Mouse (Mus musculus) kidney, adult 2 months (tissue): ENCODE measurements around the gene Dcps. TPM values are rescaled to one million over a fixed set of nuclear protein-coding genes. Genes with fewer than 3 reads are reported as not detected.
A peak's percentile ranks its signal among the peaks of the same experiment; 100 is the strongest.

ENCODE experiments used
- DNase-seq: peaks from one replicate; pipeline ENCODE4 v3.0.0; 2021
- H3K27ac ChIP-seq: fragments of 200-500 bp; 2 replicates; pipeline ENCODE4 v1.5.1; 2012; ENCODE audit warnings: low read depth, low read length, control low read depth, inconsistent platforms; ENCODE audit not compliant: insufficient read depth
- H3K27me3 ChIP-seq: fragments of 200-500 bp; replicated peaks from 2 replicates; pipeline ENCODE4 v1.6.1; 2012; ENCODE audit warnings: mild to moderate bottlenecking, moderate library complexity, low read length, inconsistent platforms; ENCODE audit not compliant: control insufficient read depth, insufficient read depth
- H3K36me3 ChIP-seq: fragments of 200-500 bp; 2 replicates; pipeline ENCODE4 v1.6.1; 2012; ENCODE audit warnings: mild to moderate bottlenecking, moderate library complexity, low read length, inconsistent platforms; ENCODE audit not compliant: control insufficient read depth, insufficient read depth
- H3K4me1 ChIP-seq: fragments of 200-500 bp; 2 replicates; pipeline ENCODE4 v1.6.1; 2011; ENCODE audit warnings: low read length; ENCODE audit not compliant: control insufficient read depth, insufficient read depth
- H3K4me3 ChIP-seq: fragments of 200-500 bp; 2 replicates; pipeline ENCODE4 v1.5.1; 2011; ENCODE audit warnings: mild to moderate bottlenecking, low read depth, low read length, control low read depth; ENCODE audit not compliant: insufficient read depth
- CTCF ChIP-seq: fragments of 200-500 bp; conservative IDR thresholded peaks from 2 replicates; pipeline ENCODE4 v1.5.1; 2011; ENCODE audit warnings: low read depth, mild to moderate bottlenecking, control low read depth, low read length, moderate library complexity, mixed read lengths; ENCODE audit not compliant: insufficient read depth, insufficient read length
- POLR2A ChIP-seq: fragments of 200-500 bp; IDR thresholded peaks from one replicate; pipeline ENCODE4 v1.6.1; 2011; ENCODE audit warnings: low read depth, low read length, control low read depth
- WGBS: fragments of 180-500 bp; shearing (Covaris S2); methylation state at CpG from one replicate; pipeline ENCODE4 v1.1.7; 2018; 5-methylcytosine and 5-hydroxymethylcytosine counted together
- polyA plus RNA-seq: library from polyadenylated mRNA; depleted of rRNA; stranded (reverse); fragments of >200 nt; gene quantifications from 2 replicates; pipeline ENCODE4 v1.2.3, GENCODE M21; 2012

Gene Dcps
- polyA plus RNA-seq, 1 experiment, result 36.2 TPM

DNA sequence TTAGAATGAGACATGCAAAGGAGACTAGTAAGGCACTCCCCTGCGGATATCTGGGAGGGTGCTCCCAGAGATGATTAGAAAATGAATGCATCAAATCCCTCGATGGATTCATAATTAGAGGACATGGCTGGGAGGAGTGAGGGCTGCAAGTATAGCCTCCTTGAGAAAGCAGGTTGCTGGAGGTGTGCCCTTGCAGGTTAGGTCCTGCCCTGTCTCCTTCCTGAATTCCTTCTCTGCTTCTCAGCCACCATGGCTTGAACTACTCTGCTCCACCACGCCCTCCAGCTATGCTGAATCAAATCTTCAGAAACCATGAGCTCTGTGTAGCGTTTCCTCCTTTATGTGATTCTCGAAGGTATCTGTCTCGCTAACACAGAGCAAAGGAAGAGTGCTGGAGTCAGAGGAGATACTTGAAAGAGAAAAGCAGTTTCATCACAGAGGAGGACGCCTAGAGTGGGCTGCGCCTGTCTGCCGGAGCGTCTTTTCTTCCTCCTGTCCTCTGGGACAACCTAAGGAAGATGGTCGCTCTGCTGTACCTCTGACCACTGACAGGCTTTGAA, 17.2 kb upstream of the Dcps start:
- Histone ChIP-seq H3K27ac (no peak overlapping the region), H3K27me3 (no peaks in the 10 kb centered on the region), H3K4me1 (no peaks in the 10 kb centered on the region), H3K4me3 (no peak overlapping the region), H3K36me3 (no peaks in the 10 kb centered on the region; the same call in 1 of the 2 replicates)
- no peak for DNase-seq
- TF ChIP-seq CTCF, result no peak
- TF ChIP-seq POLR2A, result no peak
- WGBS, result 89% methylated on average over 11 of the region's 11 CpGs

DNA sequence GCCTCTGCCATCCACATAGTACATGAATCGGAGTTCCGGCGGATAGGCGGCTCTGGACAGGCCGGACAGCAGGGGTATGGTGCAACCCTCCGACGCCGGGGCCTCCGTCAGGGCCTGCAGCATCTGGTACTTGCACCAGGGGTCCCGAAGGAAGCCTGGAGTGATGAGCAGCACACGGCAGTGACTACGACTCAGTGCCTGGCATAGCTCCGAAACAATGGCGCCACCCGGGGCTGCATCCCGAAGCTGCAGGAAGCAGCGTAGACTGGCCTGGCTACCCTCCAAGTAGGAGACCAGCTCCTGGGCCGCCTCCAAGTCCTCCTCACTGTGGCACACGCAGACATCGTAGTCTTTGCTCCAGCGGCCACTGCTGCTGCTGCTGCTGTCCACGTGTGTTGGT, 12.8 kb upstream of the Dcps start:
- no peaks in the 10 kb centered on the region for H3K27me3 ChIP-seq
- no peak for TF ChIP-seq CTCF
- TF ChIP-seq POLR2A, result no peak
- H3K36me3 ChIP-seq, result no peaks in the 10 kb centered on the region; the same call in 1 of the 2 replicates
- H3K27ac ChIP-seq, result no peak overlapping the region
- peak; percentile 52 for DNase-seq
- 67% methylated on average over 22 of the region's 22 CpGs for WGBS
- H3K4me3 ChIP-seq, result no peak overlapping the region
- H3K4me1 ChIP-seq, result no peaks in the 10 kb centered on the region

DNA sequence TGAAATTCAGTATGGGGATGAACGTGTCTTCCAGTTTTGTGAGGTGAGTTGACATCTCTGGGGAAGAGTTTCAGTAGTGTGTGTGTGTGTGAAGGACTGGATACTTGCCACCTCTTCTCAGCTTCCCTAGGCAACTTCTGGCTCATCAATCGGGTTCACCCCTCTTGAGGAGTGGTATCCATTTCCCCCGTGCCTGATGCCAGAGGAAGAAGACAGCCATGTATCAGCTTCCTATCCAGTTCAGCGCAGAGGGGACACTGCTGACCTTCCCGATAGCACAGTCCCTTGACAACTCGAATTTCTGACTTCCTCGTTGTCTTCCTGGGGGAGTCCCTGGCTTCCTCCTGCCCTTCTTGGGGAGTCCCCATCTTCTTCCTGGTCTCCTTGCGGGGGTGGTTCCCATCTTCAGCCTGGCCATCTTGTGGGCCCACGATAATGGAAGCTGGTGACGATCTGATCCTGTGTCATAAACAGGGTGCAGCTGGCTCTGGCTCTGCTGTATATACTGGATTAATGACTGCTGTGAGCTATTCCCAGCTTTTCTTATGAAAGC, 11.6 kb upstream of the Dcps start:
- no peak for DNase-seq
- TF ChIP-seq POLR2A, result no peak
- no peak for TF ChIP-seq CTCF
- WGBS, result 73% methylated on average over 10 of the region's 10 CpGs
- no peaks in the 10 kb centered on the region; the same call in 1 of the 2 replicates for H3K36me3 ChIP-seq
- H3K4me3 ChIP-seq, result no peak overlapping the region
- no peak overlapping the region for H3K27ac ChIP-seq
- no peaks in the 10 kb centered on the region for H3K4me1 ChIP-seq
- no peaks in the 10 kb centered on the region for H3K27me3 ChIP-seq

DNA sequence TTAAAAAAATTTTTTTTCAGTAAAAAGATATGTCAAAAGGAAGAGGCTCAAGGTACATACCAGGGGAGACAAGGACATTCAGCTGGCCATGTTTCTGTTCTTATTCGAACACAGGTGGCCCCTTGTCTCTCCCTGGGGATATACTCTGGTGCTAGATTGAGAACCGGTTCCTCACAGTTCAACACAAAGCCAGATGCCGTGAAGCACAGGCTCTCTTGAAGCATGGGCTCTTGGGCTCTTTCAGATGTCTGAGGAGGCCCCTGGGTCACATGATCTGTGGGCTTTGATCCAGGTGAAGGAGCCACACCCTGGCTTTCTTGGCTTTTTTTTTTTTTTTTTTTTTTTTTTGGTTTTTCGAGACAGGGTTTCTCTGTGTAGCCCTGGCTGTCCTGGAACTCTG, 10.6 kb upstream of the Dcps start:
- no peak for DNase-seq
- Histone ChIP-seq H3K27ac (no peak overlapping the region), H3K4me1 (no peaks in the 10 kb centered on the region), H3K27me3 (no peaks in the 10 kb centered on the region), H3K36me3 (no peaks in the 10 kb centered on the region; the same call in 1 of the 2 replicates), H3K4me3 (no peak overlapping the region)
- TF ChIP-seq CTCF (no peak), POLR2A (no peak)
- WGBS, result 65% methylated on average over 4 of the region's 4 CpGs

DNA sequence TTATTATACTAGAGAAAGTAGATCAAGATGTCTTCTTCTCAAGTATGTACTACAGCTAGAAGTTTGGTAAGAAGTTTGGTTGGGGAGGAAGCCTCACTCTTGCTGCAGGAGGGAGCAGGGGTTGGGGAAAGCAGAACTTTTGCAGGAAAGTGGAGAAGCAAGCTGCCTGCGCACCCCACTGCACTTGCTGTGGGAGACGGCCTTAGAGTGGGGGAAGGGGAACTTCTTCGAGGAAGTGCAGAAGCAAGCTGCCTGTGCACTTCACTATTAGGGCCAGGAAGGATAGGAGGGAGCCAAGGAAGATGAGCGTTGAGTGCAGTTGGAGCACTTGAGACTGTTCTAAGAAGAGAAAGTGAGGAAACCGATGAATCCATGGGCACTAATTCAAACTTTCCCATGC, 7.5 kb upstream of the Dcps start:
- DNase-seq, result no peak
- no peak overlapping the region for H3K27ac ChIP-seq
- H3K36me3 ChIP-seq, result no peaks in the 10 kb centered on the region; the same call in 1 of the 2 replicates
- TF ChIP-seq POLR2A, result no peak
- TF ChIP-seq CTCF, result no peak
- H3K4me1 ChIP-seq, result no peaks in the 10 kb centered on the region
- WGBS, result 65% methylated on average over 5 of the region's 5 CpGs
- H3K4me3 ChIP-seq, result no peak overlapping the region
- H3K27me3 ChIP-seq, result no peaks in the 10 kb centered on the region

DNA sequence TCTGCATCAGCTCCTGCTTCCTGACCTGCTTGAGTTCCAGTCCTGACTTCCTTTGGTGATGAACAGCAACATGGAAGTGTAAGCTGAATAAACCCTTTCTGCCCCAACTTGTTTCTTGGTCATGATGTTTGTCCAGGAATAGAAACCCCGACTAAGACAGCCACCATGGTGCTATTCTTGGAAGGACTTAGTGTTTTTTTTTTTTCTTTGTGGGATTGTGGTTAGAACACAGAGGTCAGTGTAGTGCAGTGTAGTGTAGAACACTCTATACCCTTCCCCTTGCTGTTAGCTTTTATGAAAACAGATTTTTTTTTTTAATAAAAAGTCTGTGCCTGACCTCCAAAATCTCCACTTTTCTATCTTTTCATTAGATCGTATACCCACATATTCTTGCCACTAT, 7.0 kb upstream of the Dcps start:
- H3K27ac ChIP-seq, result no peak overlapping the region
- H3K36me3 ChIP-seq, result no peaks in the 10 kb centered on the region; the same call in 1 of the 2 replicates
- no peak for DNase-seq
- H3K4me3 ChIP-seq, result no peak overlapping the region
- no peaks in the 10 kb centered on the region for H3K27me3 ChIP-seq
- H3K4me1 ChIP-seq, result no peaks in the 10 kb centered on the region
- 72% methylated on average over 2 of the region's 2 CpGs for WGBS
- TF ChIP-seq POLR2A (no peak), CTCF (no peak)

DNA sequence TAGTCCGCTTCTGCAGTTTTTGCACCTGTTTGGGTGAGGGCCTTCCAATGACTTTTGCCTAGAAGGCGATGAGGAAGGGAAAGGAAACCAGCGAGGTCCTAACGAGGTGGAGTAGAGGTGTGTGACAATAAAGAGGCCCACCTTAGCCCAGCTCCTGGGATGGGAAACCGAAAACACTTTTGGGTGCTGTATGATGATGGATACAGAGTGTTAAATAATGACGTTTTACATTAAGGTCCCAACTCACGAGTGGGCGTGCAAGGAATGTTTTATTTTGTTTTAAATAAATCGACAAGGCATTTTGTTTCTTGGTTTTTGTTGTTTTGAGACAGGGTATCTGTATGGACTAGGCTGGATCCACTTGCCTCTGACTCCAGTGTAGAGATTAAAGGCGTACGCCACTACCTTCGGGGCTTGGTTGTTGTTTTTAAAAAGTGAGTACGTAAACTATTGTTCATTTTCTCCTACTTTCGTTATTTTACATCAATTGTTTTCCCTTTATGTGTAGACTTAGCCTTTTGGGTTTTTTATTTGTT, 331 bp upstream of the Dcps start:
- no peak for DNase-seq
- TF ChIP-seq CTCF (no peak), POLR2A (no peak)
- H3K4me3 ChIP-seq, result peak overlapping the region; percentile 95
- WGBS, result 39% methylated on average over 14 of the region's 14 CpGs
- peaks cover 4% of the 10 kb centered on the region; the same call in 1 of the 2 replicates for H3K4me1 ChIP-seq
- 0 out of 2 replicates have a peak overlapping the region, but pooled peaks have one; percentile 42 for H3K27ac ChIP-seq
- H3K27me3 ChIP-seq, result no peaks in the 10 kb centered on the region
- H3K36me3 ChIP-seq, result no peaks in the 10 kb centered on the region
